Mouse (Mus musculus): ENCODE results near the gene Gm20716.

- TF ChIP-seq POLR2A (IDR thresholded peaks at IDR 0.05; ENCODE audit: borderline replicate concordance, extremely low read depth, insufficient read depth, insufficient read length, poor library complexity, severe bottlenecking) (no peak), CTCF (IDR thresholded peaks at IDR 0.05; ENCODE audit: borderline replicate concordance, extremely low read depth, insufficient read depth, insufficient read length) (no peak)
Observed at GRCm38 (mm10) chr2:168168892-168169799, 61.0 kb downstream of the Gm20716 start.

Measured in brain, embryonic 14.5 days (tissue).